Mouse (Mus musculus) c-Kit-negative CD71-positive TER-119-positive erythroid progenitor cells, embryonic 14.5 days (primary cell): ENCODE results near the gene Pcnx2.

Experiments used
- DNase-seq: peaks from one replicate; pipeline ENCODE4 v3.0.0-alpha.2; 2013; ENCODE audit warnings: low read depth, low spot score

Pcnx2 gene

DNA sequence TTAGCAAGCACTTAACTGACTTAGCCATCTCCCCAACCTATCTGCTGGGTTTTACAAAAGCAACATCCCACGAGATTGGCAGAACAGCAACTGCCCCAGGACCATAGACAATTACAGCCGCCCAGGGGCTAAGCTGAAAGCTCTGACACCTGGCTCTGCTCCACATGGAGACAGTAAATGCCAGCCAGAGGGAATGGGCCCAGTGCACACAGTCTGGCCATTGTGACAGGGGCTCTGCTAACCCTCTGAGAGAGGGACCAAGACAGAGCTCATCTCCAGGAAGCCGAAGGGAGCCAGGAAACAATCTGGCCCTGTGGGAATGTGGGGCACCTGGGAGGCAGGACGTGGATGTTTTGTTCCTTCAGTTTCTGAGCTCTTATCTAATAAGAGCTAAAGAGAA lies 181.9 kb downstream of the Pcnx2 start:
- DNase-seq = no peak

DNA sequence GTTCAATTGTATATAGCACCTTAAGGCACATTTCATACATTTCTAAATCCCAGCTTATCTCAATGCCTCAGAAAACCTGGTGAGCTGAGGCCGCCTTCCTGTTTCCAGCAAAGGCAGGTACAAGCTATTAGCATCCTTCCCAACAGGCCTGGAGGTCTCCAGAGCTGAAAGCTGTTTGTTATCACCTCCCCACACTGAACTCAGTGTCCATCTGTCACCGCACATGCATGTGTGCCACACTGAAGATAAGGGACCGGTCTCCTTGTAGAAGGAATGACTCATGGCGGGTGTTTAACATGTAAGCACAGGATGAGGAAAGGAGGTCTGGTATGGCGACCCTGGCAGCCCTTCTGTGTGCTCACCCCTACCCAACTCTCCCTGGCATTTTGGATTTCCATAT lies 186.6 kb downstream of the Pcnx2 start:
- DNase-seq = peak; percentile 19

- DNase-seq = no peak
Observed at GRCm38 (mm10) chr8:125709171-125709570, 188.9 kb downstream of the Pcnx2 start.

DNA sequence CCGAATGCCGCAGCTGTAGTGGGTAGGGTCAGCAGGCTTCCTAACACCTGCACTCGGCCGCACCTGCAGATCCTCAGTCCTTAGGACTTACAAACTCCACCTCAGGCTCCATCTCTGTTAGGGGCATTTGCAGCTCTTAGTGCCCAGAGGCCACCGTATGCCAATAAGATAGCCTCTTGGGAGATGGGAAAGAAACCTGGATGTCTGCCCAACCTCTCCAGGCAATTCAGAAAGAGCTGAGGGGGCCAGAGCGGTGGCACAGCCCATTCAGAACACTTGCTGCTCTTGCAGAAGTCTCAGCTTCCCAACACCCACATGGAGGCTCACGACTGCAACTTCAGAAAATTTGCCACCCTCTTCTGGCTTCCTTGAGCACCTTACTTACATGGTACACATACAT lies 192.3 kb downstream of the Pcnx2 start:
- DNase-seq = no peak

DNA sequence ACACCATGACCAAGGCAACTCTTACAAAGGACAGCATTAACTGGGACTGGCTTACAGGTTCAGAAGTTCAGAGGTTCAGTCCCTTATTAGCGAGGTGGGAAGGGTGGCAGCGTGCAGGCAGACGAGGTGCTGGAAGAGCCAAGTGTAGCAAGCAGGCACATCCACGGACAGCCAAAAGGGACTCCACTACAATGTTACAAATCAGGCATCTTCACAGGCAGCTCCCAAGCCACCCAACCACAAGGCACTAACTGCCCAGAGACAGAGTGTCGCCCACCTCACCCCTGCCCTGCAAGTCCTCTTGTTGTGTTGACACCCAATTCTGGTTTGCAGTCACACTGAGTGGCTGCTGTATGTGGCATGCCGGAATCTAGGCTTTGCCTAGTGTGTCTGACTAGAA lies 193.7 kb downstream of the Pcnx2 start:
- no peak for DNase-seq

- DNase-seq = no peak
Observed at GRCm38 (mm10) chr8:125702868-125703473, 195.1 kb downstream of the Pcnx2 start.
